Mouse (Mus musculus) gastrocnemius, adult 2 months (tissue): ENCODE measurements around the gene Raver1. TPM values are rescaled to one million over a fixed set of nuclear protein-coding genes. Genes with fewer than 3 reads are reported as not detected.

Source experiments
- DNase-seq: peaks from one replicate; pipeline ENCODE4 v3.0.0; 2022
- H3K27ac ChIP-seq: fragments of 200-600 bp; 2 replicates; pipeline ENCODE4 v1.8.1; 2022; ENCODE audit warnings: mild to moderate bottlenecking
- H3K4me3 ChIP-seq: fragments of 200-600 bp; 2 replicates; pipeline ENCODE4 v1.8.1; 2022; ENCODE audit warnings: mild to moderate bottlenecking, moderate library complexity
- CTCF ChIP-seq: fragments of 200-600 bp; IDR thresholded peaks from 2 replicates; pipeline ENCODE4 v1.8.1; 2022; ENCODE audit warnings: antibody characterized with exemption, mild to moderate bottlenecking, moderate library complexity
- intact Hi-C: fragments of 180-260 bp; cut with DNase I; formaldehyde crosslinking; loops from one replicate; pipeline ENCODE4 v1.15.1; 2025
- microRNA-seq: library from miRNA; unstranded; fragments of <30 nt; microRNA quantifications from one replicate; pipeline ENCODE4 v1.2.0, GENCODE M21; 2021
- total RNA-seq, 2 experiments: library from RNA; stranded (reverse); gene quantifications; 2 replicates each; pipeline ENCODE4 v1.2.3; 2021

The Raver1 gene
- total RNA-seq, 2 experiments from 2014 or later: 17.1 to 19.5 TPM

GRCm38 (mm10) chr9:21031896-21032351 is 59.9 kb downstream of the Raver1 start, which contains the start of gene Icam5:
Gene Icam5 (plus strand): TSS chr9:21032073.
- H3K27ac ChIP-seq: peak within 1 kb of the TSS; percentile 84
- intact Hi-C loops: loop anchor here (2.0 to 5.0 kb wide), 3 partner anchors 59 to 131 kb away; partner anchors contain the start of genes Gm38431 and Tyk2
- peak; percentile 36 for DNase-seq
- no peak for TF ChIP-seq CTCF
- peak within 1 kb of the TSS; percentile 83 for H3K4me3 ChIP-seq

GRCm38 (mm10) chr9:21031251-21031895 is 60.4 kb downstream of the Raver1 start:
- Histone ChIP-seq H3K4me3 (peak overlapping the region; percentile 83), H3K27ac (peak overlapping the region; percentile 84)
- DNase-seq: peak; percentile 78
- no peak for TF ChIP-seq CTCF
- intact Hi-C loops: loop anchor here (2.0 to 5.0 kb wide), 2 partner anchors 101 to 131 kb away; partner anchors contain the start of gene Tyk2

- peak; percentile 90 for DNase-seq
- Histone ChIP-seq H3K27ac (peak overlapping the region; percentile 84), H3K4me3 (peak overlapping the region; percentile 83)
- TF ChIP-seq CTCF: peak; percentile 66
- intact Hi-C loops: loop anchor here (2.0 to 5.0 kb wide), 2 partner anchors 101 to 130 kb away; partner anchors contain the start of gene Tyk2
Measured at GRCm38 (mm10) chr9:21030781-21031250, 61.0 kb downstream of the Raver1 start.

GRCm38 (mm10) chr9:21030055-21030600 is 61.7 kb downstream of the Raver1 start:
- DNase-seq: peak; percentile 30
- H3K27ac ChIP-seq: peak overlapping the region; percentile 84
- intact Hi-C loops: loop anchor here (2.0 to 5.0 kb wide), 2 partner anchors 102 to 129 kb away; partner anchors contain the start of gene Tyk2
- H3K4me3 ChIP-seq: peak overlapping the region; percentile 83
- no peak for TF ChIP-seq CTCF

GRCm38 (mm10) chr9:21029291-21030054 is 62.3 kb downstream of the Raver1 start, which contains the start of gene Icam4:
Gene Icam4 (plus strand): TSS chr9:21029373.
- TF ChIP-seq CTCF: peak; percentile 94; the same call in 1 of the 2 replicates

GRCm38 (mm10) chr9:21028560-21029110 is 63.2 kb downstream of the Raver1 start:
- TF ChIP-seq CTCF: no peak
- Histone ChIP-seq H3K27ac (no peak overlapping the region), H3K4me3 (no peak overlapping the region)
- intact Hi-C loops: loop anchor here (2.0 kb wide), 1 partner anchor 26 kb away; the partner anchor contains the start of gene Mrpl4
- DNase-seq: no peak

More at GRCm38 (mm10) chr9:21029291-21030054, 62.3 kb downstream of the Raver1 start, which contains the start of gene Icam4:
- peak; percentile 89 for DNase-seq
- intact Hi-C loops: loop anchor here (2.0 to 5.0 kb wide), 3 partner anchors 27 to 129 kb away; partner anchors contain the start of genes Mrpl4 and Tyk2
- H3K27ac ChIP-seq: peak within 1 kb of the TSS; percentile 84
- peak within 1 kb of the TSS; percentile 83 for H3K4me3 ChIP-seq

- TF ChIP-seq CTCF: no peak
- Histone ChIP-seq H3K27ac (no peak overlapping the region), H3K4me3 (no peak overlapping the region)
- no peak for DNase-seq
- intact Hi-C loops: loop anchor here (2.0 kb wide), 1 partner anchor 25 kb away; the partner anchor contains the start of gene Mrpl4
Measured at GRCm38 (mm10) chr9:21027774-21028290, 64.0 kb downstream of the Raver1 start.

GRCm38 (mm10) chr9:21026849-21027248 is 65.0 kb downstream of the Raver1 start:
- Histone ChIP-seq H3K4me3 (no peak overlapping the region), H3K27ac (no peak overlapping the region)
- DNase-seq: no peak
- TF ChIP-seq CTCF: no peak
- intact Hi-C loops: no loop called here

- no peak for DNase-seq
- Histone ChIP-seq H3K4me3 (no peak overlapping the region), H3K27ac (no peak overlapping the region)
- intact Hi-C loops: no loop called here
- TF ChIP-seq CTCF: no peak
Measured at GRCm38 (mm10) chr9:21025258-21025810, 66.5 kb downstream of the Raver1 start.

Small RNAs within 50 kb of the gene (microRNA-seq; reads per million reads assigned to microRNA genes)
- gene Mir1900: not detected
- not detected for gene Mir7082

Other genes starting within 250 kb of the Raver1 start
- 1 to 10 TPM; 2.1 to 2.3 TPM for gene A230050P20Rik, start 223.4 kb downstream of the Raver1 start, total RNA-seq
- gene Angptl6, start 212.3 kb downstream of the Raver1 start, total RNA-seq: 1 to 10 TPM; 5.1 to 7.0 TPM
- gene Ppan, start 203.8 kb downstream of the Raver1 start, total RNA-seq: 1 to 10 TPM; 7.9 to 8.6 TPM
- 100 to 1,000 TPM in 1 of 2 experiments, 10 to 100 TPM in 1; 97.0 to 102 TPM for gene Eif3g, start 193.4 kb downstream of the Raver1 start, total RNA-seq
- gene Dnmt1, start 132.1 kb downstream of the Raver1 start, total RNA-seq: 1 to 10 TPM; 5.2 to 7.9 TPM
- gene S1pr2, start 115.2 kb downstream of the Raver1 start, total RNA-seq: 1 to 10 TPM; 2.0 to 2.3 TPM
- 10 to 100 TPM; 51.8 to 70.0 TPM for gene Mrpl4, start 89.3 kb downstream of the Raver1 start, total RNA-seq
- gene Icam1, start 76.0 kb downstream of the Raver1 start, total RNA-seq: 1 to 10 TPM; 1.7 to 1.9 TPM
- 1 to 10 TPM; 1.2 to 2.2 TPM for gene Icam4, start 62.6 kb downstream of the Raver1 start, total RNA-seq
- gene Icam5, start 59.9 kb downstream of the Raver1 start, total RNA-seq: not detected
- gene Zglp1, start 24.9 kb downstream of the Raver1 start, total RNA-seq: not detected
- gene Gm49373, start 18.9 kb downstream of the Raver1 start, total RNA-seq: under 1 TPM; 0.26 to 0.39 TPM
- gene Fdx1l, start 18.4 kb downstream of the Raver1 start, total RNA-seq: 10 to 100 TPM; 39.0 to 49.0 TPM
- 1 to 10 TPM; 1.2 to 1.6 TPM for gene Gm38431, start within 50 bp of the Raver1 start, total RNA-seq
- gene Tyk2, start 39.2 kb upstream of the Raver1 start, total RNA-seq: 1 to 10 TPM; 4.4 to 5.9 TPM
- 100 to 1,000 TPM; 116 to 139 TPM for gene Cdc37, start 58.0 kb upstream of the Raver1 start, total RNA-seq
- 10 to 100 TPM; 39.0 to 66.8 TPM for gene Pde4a, start 73.7 kb upstream of the Raver1 start, total RNA-seq
- gene Keap1, start 147.4 kb upstream of the Raver1 start, total RNA-seq: 10 to 100 TPM; 51.3 to 62.3 TPM
- under 1 TPM; 0.15 to 0.33 TPM for gene S1pr5, start 156.4 kb upstream of the Raver1 start, total RNA-seq
- 10 to 100 TPM; 68.0 to 77.4 TPM for gene Atg4d, start 173.3 kb upstream of the Raver1 start, total RNA-seq
- gene Kri1, start 196.0 kb upstream of the Raver1 start, total RNA-seq: 10 to 100 TPM; 11.0 to 12.6 TPM
- 1 to 10 TPM; 8.6 to 9.1 TPM for gene Cdkn2d, start 199.4 kb upstream of the Raver1 start, total RNA-seq
- not detected for gene Ap1m2, start 220.3 kb upstream of the Raver1 start, total RNA-seq
- gene Slc44a2, start 228.7 kb upstream of the Raver1 start, total RNA-seq: 100 to 1,000 TPM; 168 to 178 TPM